Mouse (Mus musculus): ENCODE data around the gene Mfsd6.

- TF ChIP-seq CTCF (IDR thresholded peaks at IDR 0.05; ENCODE audit: low read depth), result no peak
- no peak for TF ChIP-seq EP300 (IDR thresholded peaks at IDR 0.05; ENCODE audit: low read depth)
Measured at GRCm38 (mm10) chr1:52728857-52729489, 1.7 kb upstream of the Mfsd6 start.
